Mouse (Mus musculus) stomach, postnatal 0 days (tissue): ENCODE results near the gene Misp. TPM values are rescaled to one million over a fixed set of nuclear protein-coding genes. Genes with fewer than 3 reads are reported as not detected.

Experiments used
- ATAC-seq: fragments of 200-750 bp; cut with Nextera tagmentation; 2 replicates; pipeline ENCODE4 v1.8.0; 2017; ENCODE audit not compliant: low FRiP score, low TSS enrichment
- DNase-seq: peaks from one replicate; pipeline ENCODE4 v3.0.0-alpha.2; 2016; ENCODE audit warnings: low spot score
- H3K27ac ChIP-seq: fragments of 300-500 bp; sonication (generic); replicated peaks from 2 replicates; pipeline ENCODE4 v1.5.1; 2014; ENCODE audit warnings: mild to moderate bottlenecking, control low read depth
- H3K27me3 ChIP-seq: fragments of 300-500 bp; sonication (generic); 2 replicates; pipeline ENCODE4 v1.6.1; 2014; ENCODE audit warnings: low read length; ENCODE audit not compliant: control insufficient read depth, insufficient read depth
- H3K36me3 ChIP-seq: fragments of 300-500 bp; sonication (generic); 2 replicates; pipeline ENCODE4 v1.6.1; 2014; ENCODE audit warnings: low read length, mixed read lengths; ENCODE audit not compliant: control insufficient read depth, insufficient read depth
- H3K4me1 ChIP-seq: fragments of 300-500 bp; sonication (generic); replicated peaks from 2 replicates; pipeline ENCODE4 v1.6.1; 2014; ENCODE audit warnings: antibody characterized with exemption; ENCODE audit not compliant: control insufficient read depth, insufficient read depth
- H3K4me2 ChIP-seq: fragments of 300-500 bp; sonication (generic); replicated peaks from 2 replicates; pipeline ENCODE4 v1.6.1; 2014; ENCODE audit warnings: low read depth, mild to moderate bottlenecking, control low read depth, moderate library complexity
- H3K4me3 ChIP-seq: fragments of 300-500 bp; sonication (generic); 2 replicates; pipeline ENCODE4 v1.5.1; 2014; ENCODE audit warnings: low read depth, low read length, control low read depth
- H3K9ac ChIP-seq: fragments of 300-500 bp; sonication (generic); 2 replicates; pipeline ENCODE4 v1.6.1; 2014; ENCODE audit warnings: mild to moderate bottlenecking, low read length, control low read depth, mixed read lengths
- H3K9me3 ChIP-seq: fragments of 300-500 bp; sonication (generic); 2 replicates; pipeline ENCODE4 v1.6.1; 2016; ENCODE audit warnings: low read length; ENCODE audit not compliant: control insufficient read depth
- CTCF ChIP-seq: IDR thresholded peaks from 2 replicates; pipeline ENCODE4 v1.5.1; 2016; ENCODE audit warnings: antibody characterized with exemption, low read depth, mild to moderate bottlenecking, moderate library complexity
- EP300 ChIP-seq: optimal IDR thresholded peaks from 2 replicates; pipeline ENCODE3; 2016; ENCODE audit warnings: antibody characterized with exemption
- WGBS: fragments of 180-500 bp; shearing (Covaris S2); extraction: QIAGEN DNeasy Blood & Tissue Kit; methylation state at CpG from one replicate; pipeline ENCODE4 v1.1.7; 2014; 5-methylcytosine and 5-hydroxymethylcytosine counted together
- polyA plus RNA-seq: library from polyadenylated mRNA; unstranded; fragments of >200 nt; fragmentation: Nextera tagmentation; extraction: Ambion mirVana; gene quantifications from 2 replicates; pipeline ENCODE4 v1.2.1, GENCODE M21; 2015

Gene Misp
- polyA plus RNA-seq, 1 experiment from 2014 or later, result 58.0 TPM

DNA sequence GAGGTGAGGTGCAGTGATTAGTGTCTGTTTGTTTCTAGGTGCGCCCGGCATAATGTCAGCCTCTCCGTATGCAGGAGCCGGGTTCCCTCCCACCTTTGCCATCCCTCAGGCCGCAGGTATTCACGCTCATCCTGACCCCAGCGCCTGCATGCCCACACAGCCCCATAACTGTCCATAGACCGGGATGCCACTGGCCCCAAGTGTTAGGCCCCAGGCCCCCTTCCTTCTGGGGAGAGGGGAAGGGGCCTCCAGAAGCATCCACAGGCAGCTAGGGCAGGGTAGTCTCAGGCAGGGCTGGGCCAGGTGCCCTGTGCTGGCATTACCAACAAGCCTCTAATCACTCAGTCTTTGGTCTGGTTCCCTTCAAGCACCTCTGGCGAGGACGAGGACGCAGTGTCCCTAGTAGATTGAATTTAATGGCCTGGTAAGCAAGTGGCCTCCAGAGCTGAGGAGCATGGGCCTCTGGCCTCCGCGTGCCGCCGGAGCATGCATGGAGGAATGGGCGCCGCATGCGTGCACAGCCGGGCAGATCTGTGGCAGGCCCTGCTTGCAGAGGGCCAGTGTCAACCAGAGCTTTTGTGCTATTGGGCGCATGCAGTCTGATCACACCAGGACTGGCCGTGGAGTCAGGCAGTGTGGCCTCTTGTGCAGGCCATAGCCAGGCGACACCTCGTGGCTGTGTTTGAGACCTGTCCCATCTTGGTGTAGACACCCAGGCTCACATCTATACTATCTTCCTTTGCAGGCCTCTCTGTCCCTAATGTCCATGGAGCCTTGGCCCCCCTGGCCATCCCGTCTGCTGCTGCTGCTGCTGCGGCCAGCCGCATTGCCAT, 39.5 kb downstream of the Misp start:
- no peak for DNase-seq
- no peak overlapping the region for H3K4me2 ChIP-seq
- H3K4me1 ChIP-seq, result peaks cover 16% of the 10 kb centered on the region
- no peaks in the 10 kb centered on the region for H3K9me3 ChIP-seq
- TF ChIP-seq EP300, result no peak
- no peak for TF ChIP-seq CTCF
- no peak overlapping the region for H3K27ac ChIP-seq
- no peak overlapping the region for H3K4me3 ChIP-seq
- peaks cover 44% of the 10 kb centered on the region for H3K36me3 ChIP-seq
- ATAC-seq, result no peak
- no peaks in the 10 kb centered on the region for H3K27me3 ChIP-seq
- 83% methylated on average over 26 of the region's 26 CpGs for WGBS
- 0 out of 2 replicates have a peak overlapping the region, but pooled peaks have one; percentile 4 for H3K9ac ChIP-seq

DNA sequence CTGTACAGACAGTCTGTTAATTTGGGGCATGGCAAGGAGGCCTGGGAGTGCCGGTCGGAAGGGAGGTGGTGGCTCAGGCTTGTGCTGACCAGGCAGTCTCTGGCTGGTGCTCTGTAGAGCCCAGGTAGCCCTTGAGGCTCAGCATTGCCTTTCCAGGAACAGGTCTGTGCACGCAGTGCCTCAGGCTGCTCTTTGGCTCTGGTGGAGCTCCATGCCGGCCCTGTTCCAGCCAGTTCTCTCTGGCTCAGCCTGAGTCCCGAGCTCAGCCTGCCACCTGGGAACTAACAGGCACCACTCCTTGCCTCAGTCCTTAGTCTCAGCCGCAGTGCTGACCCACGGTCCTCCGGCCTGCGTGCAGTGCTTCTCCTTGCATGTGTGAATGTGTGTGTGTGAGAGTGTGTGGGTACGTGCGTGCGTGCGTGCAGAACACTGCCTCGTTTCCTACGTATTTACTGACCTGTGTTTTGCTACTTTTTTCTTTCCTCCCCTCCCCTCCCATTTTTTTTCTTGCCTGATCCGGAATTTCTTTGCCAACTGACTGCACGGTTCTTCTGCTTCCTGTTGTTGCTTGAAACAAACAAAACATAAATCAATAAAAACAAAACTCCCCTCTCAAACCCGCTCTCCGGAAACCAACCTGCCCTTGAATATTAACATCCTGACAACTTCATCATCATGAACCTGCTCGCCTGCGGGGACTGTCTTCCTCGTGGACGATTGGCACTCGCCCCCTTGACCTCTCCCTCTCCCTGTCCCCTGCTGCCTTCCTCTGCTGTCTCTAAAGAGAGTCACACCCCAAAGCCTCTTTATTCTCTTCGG, 40.6 kb downstream of the Misp start:
- WGBS, result 63% methylated on average over 25 of the region's 25 CpGs
- Histone ChIP-seq H3K9ac (no peak overlapping the region), H3K27ac (no peak overlapping the region), H3K4me2 (no peak overlapping the region), H3K9me3 (no peaks in the 10 kb centered on the region), H3K4me3 (no peak overlapping the region), H3K27me3 (no peaks in the 10 kb centered on the region), H3K36me3 (peaks cover 44% of the 10 kb centered on the region), H3K4me1 (peaks cover 16% of the 10 kb centered on the region)
- DNase-seq (no peak), ATAC-seq (no peak)
- no peak for TF ChIP-seq CTCF

DNA sequence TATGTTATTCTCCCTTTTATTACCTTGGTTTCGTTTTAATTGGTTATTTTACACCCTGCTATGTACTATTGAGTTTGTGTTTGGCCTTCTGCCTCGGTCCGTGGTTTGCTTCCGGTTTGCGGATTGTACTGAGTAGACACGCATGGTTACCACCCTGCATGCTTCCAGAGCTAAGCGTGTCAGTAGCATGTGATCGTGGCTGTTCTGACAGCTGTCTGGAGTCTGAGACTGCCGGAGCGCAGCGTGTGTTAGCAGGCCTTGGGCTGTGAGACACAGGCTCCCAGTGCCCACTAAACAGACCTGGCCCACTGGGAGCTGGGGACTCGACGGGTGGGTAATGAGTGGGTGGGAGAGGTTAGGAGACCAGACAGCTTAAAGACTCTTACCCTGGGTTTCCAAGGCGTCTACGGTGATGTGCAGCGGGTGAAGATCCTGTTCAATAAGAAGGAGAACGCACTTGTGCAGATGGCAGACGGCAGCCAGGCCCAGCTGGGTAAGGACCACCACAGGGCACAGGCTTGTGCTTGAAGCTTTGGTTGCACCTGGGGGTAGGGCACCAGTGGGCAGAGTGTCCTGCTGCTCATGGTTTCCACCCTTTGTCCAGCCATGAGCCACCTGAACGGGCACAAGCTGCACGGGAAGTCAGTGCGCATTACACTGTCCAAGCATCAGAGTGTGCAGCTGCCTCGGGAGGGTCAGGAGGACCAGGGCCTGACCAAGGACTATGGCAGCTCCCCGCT, 41.4 kb downstream of the Misp start:
- WGBS, result 86% methylated on average over 23 of the region's 23 CpGs
- Histone ChIP-seq H3K4me1 (peaks cover 14% of the 10 kb centered on the region), H3K4me2 (no peak overlapping the region), H3K27me3 (no peaks in the 10 kb centered on the region), H3K36me3 (peaks cover 41% of the 10 kb centered on the region), H3K27ac (no peak overlapping the region), H3K9me3 (no peaks in the 10 kb centered on the region), H3K9ac (no peak overlapping the region), H3K4me3 (no peak overlapping the region)
- TF ChIP-seq CTCF (no peak), EP300 (no peak)
- DNase-seq (no peak), ATAC-seq (no peak)

DNA sequence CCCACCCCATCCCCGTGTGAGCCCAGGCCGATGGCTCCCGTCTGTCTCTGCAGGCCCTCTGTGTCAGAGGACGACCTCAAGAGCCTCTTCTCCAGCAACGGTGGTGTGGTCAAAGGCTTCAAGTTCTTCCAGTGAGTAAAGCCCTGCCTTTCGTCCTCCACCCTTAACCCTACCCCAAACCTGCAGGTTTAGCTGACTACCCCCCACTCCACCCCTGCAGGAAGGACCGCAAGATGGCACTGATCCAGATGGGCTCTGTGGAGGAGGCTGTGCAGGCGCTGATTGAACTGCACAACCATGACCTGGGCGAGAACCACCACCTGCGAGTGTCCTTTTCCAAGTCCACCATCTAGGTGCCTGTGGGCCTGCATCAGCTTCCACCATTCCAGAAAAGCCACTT, 42.1 kb downstream of the Misp start:
- Histone ChIP-seq H3K4me3 (no peak overlapping the region), H3K9ac (no peak overlapping the region), H3K9me3 (no peaks in the 10 kb centered on the region), H3K36me3 (peaks cover 41% of the 10 kb centered on the region), H3K27me3 (no peaks in the 10 kb centered on the region), H3K4me1 (peaks cover 8% of the 10 kb centered on the region), H3K4me2 (no peak overlapping the region), H3K27ac (no peak overlapping the region)
- ATAC-seq (no peak), DNase-seq (no peak)
- TF ChIP-seq CTCF, result no peak
- TF ChIP-seq EP300, result no peak
- 53% methylated on average over 10 of the region's 10 CpGs for WGBS

DNA sequence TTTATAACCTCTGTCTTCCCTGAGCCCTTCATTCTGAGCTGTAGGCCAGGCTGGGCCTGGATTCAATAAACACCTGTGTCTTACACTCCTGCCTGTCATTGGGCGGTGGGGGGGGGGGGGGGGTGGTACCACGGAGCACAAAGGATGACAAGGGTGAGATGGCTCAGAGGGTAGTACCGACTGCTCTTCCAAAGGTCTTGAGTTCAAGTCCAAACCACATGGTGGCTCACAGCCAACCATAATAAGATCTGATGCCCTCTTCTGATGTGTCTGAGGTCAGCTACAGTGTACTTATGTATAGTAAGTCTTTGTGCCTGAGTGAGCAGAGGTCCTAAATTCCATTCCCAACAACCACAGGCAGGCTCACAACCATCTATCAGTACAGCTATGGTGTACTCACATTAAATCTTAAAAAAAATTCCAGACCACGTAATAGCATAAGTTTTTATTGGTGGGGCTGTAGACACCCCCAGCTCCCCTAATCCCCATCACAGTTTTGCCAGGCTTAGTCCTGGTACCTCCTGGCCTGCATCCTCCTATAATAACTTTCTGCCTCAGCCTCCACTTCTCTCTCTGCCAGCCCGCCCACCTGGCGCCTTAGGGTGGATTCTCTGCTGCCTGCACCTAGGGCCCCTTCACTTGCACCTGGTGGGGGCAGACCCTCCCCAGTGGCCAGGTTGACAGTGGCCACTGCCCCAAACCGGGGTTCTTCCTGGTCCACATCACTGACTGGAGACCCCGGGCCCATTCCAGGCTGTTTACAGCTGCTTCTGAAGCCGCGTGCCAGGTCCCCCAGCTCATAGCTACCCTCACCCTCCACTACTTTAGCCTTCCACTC, 43.8 kb downstream of the Misp start:
- Histone ChIP-seq H3K9me3 (no peaks in the 10 kb centered on the region), H3K36me3 (peaks cover 35% of the 10 kb centered on the region), H3K4me1 (no peaks in the 10 kb centered on the region), H3K4me2 (no peak overlapping the region), H3K27me3 (no peaks in the 10 kb centered on the region), H3K9ac (no peak overlapping the region), H3K27ac (no peak overlapping the region), H3K4me3 (no peak overlapping the region)
- DNase-seq (no peak), ATAC-seq (peak; percentile 28; the same call in 1 of the 2 replicates)
- TF ChIP-seq CTCF, result no peak
- no peak for TF ChIP-seq EP300
- 49% methylated on average over 9 of the region's 10 CpGs for WGBS
